In genomic region chr4:155831205-155831766, GRCm38 (mm10) we compare ENCODE assay signal across 7 mouse cellular contexts. TPM values are rescaled to one million over a fixed set of nuclear protein-coding genes. Genes with fewer than 3 reads are reported as not detected.
A peak's percentile ranks its signal among the peaks of the same experiment; 100 is the strongest.
DNase-seq lines count a peak whose midpoint lies in the region; ATAC-seq lines count a peak whose summit lies in the region.

TSS of gene Aurkaip1 (plus strand) at chr4:155831272.

- H3K9ac ChIP-seq in embryonic facial prominence, embryonic 11.5 days (replicated peaks; ENCODE audit: low read length) = peak within 1 kb of the TSS; percentile 92
- peak within 1 kb of the TSS; percentile 90 for H3K9ac ChIP-seq in midbrain, embryonic 13.5 days (replicated peaks)

- H3K4me2 ChIP-seq in embryonic facial prominence, embryonic 11.5 days (ENCODE audit: low read depth, low read length) = peak within 1 kb of the TSS; percentile 93
- H3K4me2 ChIP-seq in midbrain, embryonic 13.5 days (replicated peaks) = peak within 1 kb of the TSS; percentile 96

- H3K27ac ChIP-seq in embryonic facial prominence, embryonic 11.5 days (replicated peaks; ENCODE audit: low read depth, low read length) = peak within 1 kb of the TSS; percentile 81
- peak within 1 kb of the TSS; percentile 85 for H3K27ac ChIP-seq in limb, embryonic 10.5 days
- peak within 1 kb of the TSS; percentile 87 for H3K27ac ChIP-seq in midbrain, embryonic 13.5 days

- peaks cover 5% of the 10 kb centered on the region for H3K4me1 ChIP-seq in embryonic facial prominence, embryonic 11.5 days (ENCODE audit: control insufficient read depth, insufficient read depth, low read length)
- H3K4me1 ChIP-seq in limb, embryonic 10.5 days = peaks cover 28% of the 10 kb centered on the region
- peaks cover 25% of the 10 kb centered on the region for H3K4me1 ChIP-seq in midbrain, embryonic 13.5 days (replicated peaks)

- peaks cover 3% of the 10 kb centered on the region; the same call in 1 of the 2 replicates for H3K36me3 ChIP-seq in embryonic facial prominence, embryonic 11.5 days (replicated peaks; ENCODE audit: control insufficient read depth, insufficient read depth, low read depth, low read length)
- peaks cover 46% of the 10 kb centered on the region for H3K36me3 ChIP-seq in limb, embryonic 10.5 days
- H3K36me3 ChIP-seq in midbrain, embryonic 13.5 days = peaks cover 27% of the 10 kb centered on the region

- WGBS in embryonic facial prominence, embryonic 11.5 days = under 1% methylated on average over 49 of the region's 49 CpGs
- 0% methylated on average over 49 of the region's 49 CpGs for WGBS in limb, embryonic 10.5 days
- 0% methylated on average over 49 of the region's 49 CpGs for WGBS in midbrain, embryonic 13.5 days

- DNase-seq in adrenal gland, postnatal 14 days = peak; percentile 97
- DNase-seq in embryonic facial prominence, embryonic 11.5 days (ENCODE audit: low spot score) = peak; percentile 98
- peak; percentile 92 for DNase-seq in kidney, adult 11 months
- peak; percentile 98 for DNase-seq in limb, embryonic 10.5 days (ENCODE audit: low spot score)
- DNase-seq in spleen, adult 12 weeks (ENCODE audit: low spot score) = peak; percentile 93

- peak; percentile 86 for ATAC-seq in embryonic facial prominence, embryonic 11.5 days (replicated peaks; ENCODE audit: insufficient number of reproducible peaks, low FRiP score, low TSS enrichment, low read depth)
- ATAC-seq in granulocyte monocyte progenitor cell, adult 5-6 weeks (replicated peaks; ENCODE audit: poor library complexity, severe bottlenecking) = peak; percentile 84
- peak; percentile 95 for ATAC-seq in midbrain, embryonic 13.5 days

- H3K27me3 ChIP-seq in embryonic facial prominence, embryonic 11.5 days (ENCODE audit: control insufficient read depth, insufficient read depth, low read length) = no peaks in the 10 kb centered on the region
- no peaks in the 10 kb centered on the region for H3K27me3 ChIP-seq in limb, embryonic 10.5 days (ENCODE audit: low read depth, poor library complexity, severe bottlenecking)
- no peaks in the 10 kb centered on the region for H3K27me3 ChIP-seq in midbrain, embryonic 13.5 days

- H3K9me3 ChIP-seq in embryonic facial prominence, embryonic 11.5 days (replicated peaks; ENCODE audit: control insufficient read depth, low read length) = no peaks in the 10 kb centered on the region
- no peaks in the 10 kb centered on the region for H3K9me3 ChIP-seq in limb, embryonic 10.5 days (replicated peaks)
- no peaks in the 10 kb centered on the region for H3K9me3 ChIP-seq in midbrain, embryonic 13.5 days

- H3K4me3 ChIP-seq in embryonic facial prominence, embryonic 11.5 days (ENCODE audit: low read depth, low read length) = peak within 1 kb of the TSS; percentile 82
- peak within 1 kb of the TSS; percentile 81 for H3K4me3 ChIP-seq in limb, embryonic 10.5 days
- H3K4me3 ChIP-seq in midbrain, embryonic 13.5 days (replicated peaks) = peak within 1 kb of the TSS; percentile 92

RNA-seq across cellular contexts. Expression of gene Aurkaip1, which starts in this region (rescaled TPM):
- 136 and 148 TPM in 2 replicates for total RNA-seq in adrenal gland, postnatal 14 days (2021)
- polyA plus RNA-seq in embryonic facial prominence, embryonic 11.5 days (2014; fragmentation: Nextera tagmentation; extraction: Ambion mirVana) = 121 and 123 TPM in 2 replicates
- total RNA-seq in granulocyte monocyte progenitor cell, adult 5-6 weeks (2014; fragmentation: Nextera tagmentation) = 130 and 149 TPM in 2 replicates
- 101 and 159 TPM in 2 replicates for total RNA-seq in granulocyte monocyte progenitor cell, adult 5-6 weeks (2017)
- polyA plus RNA-seq in limb, embryonic 10.5 days (2016; fragmentation: Nextera tagmentation; extraction: Ambion mirVana) = 186 and 204 TPM in 2 replicates
- 140 and 146 TPM in 2 replicates for polyA plus RNA-seq in midbrain, embryonic 13.5 days (2015; fragmentation: Nextera tagmentation; extraction: Ambion mirVana)

Comparison
In these comparisons a context has a peak if more than half of its experiments do, and no peak if none do; other contexts are left out.
1. Peak in every context shown above with its lines: DNase-seq, ATAC-seq, H3K4me3 ChIP-seq and H3K27ac ChIP-seq.